Comparison of ENCODE assay signal across 13 mouse cellular contexts in the genomic region with DNA sequence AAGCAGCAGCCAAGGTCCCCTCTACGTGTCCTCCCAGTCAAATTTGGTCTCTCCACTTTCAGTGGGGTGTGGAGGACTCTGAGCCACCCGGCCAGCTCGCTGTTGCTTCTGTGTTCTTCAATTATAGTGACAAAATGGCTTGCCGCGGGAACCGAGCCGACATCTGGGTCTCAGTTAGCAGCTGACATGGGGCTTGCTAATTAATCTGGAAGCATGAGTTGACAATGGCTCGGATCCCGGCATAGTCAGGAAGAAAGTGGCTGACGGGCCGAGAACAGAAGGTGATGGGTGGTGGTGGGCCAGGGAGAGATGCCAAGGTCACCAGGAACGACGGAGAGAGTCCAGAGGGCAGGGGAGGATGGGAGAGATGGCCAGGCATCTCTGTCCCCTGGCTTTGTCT. TPM values are rescaled to one million over a fixed set of nuclear protein-coding genes. Genes with fewer than 3 reads are reported as not detected.
DNase-seq lines count a peak whose midpoint lies in the region; ATAC-seq and TF ChIP-seq lines count a peak whose summit lies in the region.
"Had no signal": no experiment of that assay in that cellular context is flagged by ENCODE, and none has a peak within 500 bp of the region (broad histone marks: within the 10 kb centered on the region; RNA-seq: fewer than 3 reads in every experiment).

No protein-coding gene starts in this region.

- no peak for ATAC-seq in midbrain, embryonic 16.5 days
- peak; percentile 46; the same call in 1 of the 2 replicates for ATAC-seq in forebrain, embryonic 13.5 days
- peak; percentile 52 for ATAC-seq in hindbrain, postnatal 0 days
- 0 out of 2 replicates have a peak, but pooled peaks have one; percentile 12 for ATAC-seq in neural tube, embryonic 14.5 days (ENCODE audit: low read depth)
- ATAC-seq in stomach, postnatal 0 days (ENCODE audit: low FRiP score, low TSS enrichment), result no peak
- ATAC-seq: intestine, postnatal 0 days had no signal

- no peak for TF ChIP-seq CTCF in hindbrain, postnatal 0 days (IDR thresholded peaks at IDR 0.05; ENCODE audit: low read depth)
- TF ChIP-seq CTCF in stomach, postnatal 0 days (IDR thresholded peaks at IDR 0.05; ENCODE audit: low read depth), result no peak

- TF ChIP-seq EP300 in stomach, postnatal 0 days (optimal IDR thresholded peaks at IDR 0.05), result no peak

- no peak for DNase-seq in midbrain, embryonic 10.5 days (ENCODE audit: low spot score)
- peak; percentile 84 for DNase-seq in hindbrain, postnatal 0 days (ENCODE audit: low spot score)
- no peak for DNase-seq in B cell, adult 2 months
- DNase-seq in stomach, postnatal 0 days (ENCODE audit: low spot score), result no peak
- no peak for DNase-seq in urinary bladder, postnatal 14 days (ENCODE audit: low spot score)
- DNase-seq: adrenal gland, postnatal 25 days; cerebellum, adult 11-12 months; liver, embryonic 13.5 days had no signal

- H3K4me1 ChIP-seq in midbrain, embryonic 10.5 days, result peaks cover 72% of the 10 kb centered on the region
- peaks cover 30% of the 10 kb centered on the region for H3K4me1 ChIP-seq in midbrain, embryonic 16.5 days (ENCODE audit: control insufficient read depth, insufficient read depth, low read length)
- peaks cover 76% of the 10 kb centered on the region for H3K4me1 ChIP-seq in forebrain, embryonic 13.5 days
- peaks cover 27% of the 10 kb centered on the region for H3K4me1 ChIP-seq in hindbrain, postnatal 0 days (ENCODE audit: insufficient read depth, low read length)
- H3K4me1 ChIP-seq in neural tube, embryonic 14.5 days (ENCODE audit: control insufficient read depth, insufficient read depth, low read length), result peaks cover 47% of the 10 kb centered on the region
- H3K4me1 ChIP-seq in stomach, postnatal 0 days (replicated peaks; ENCODE audit: control insufficient read depth, insufficient read depth), result no peaks in the 10 kb centered on the region
- H3K4me1 ChIP-seq: liver, embryonic 13.5 days had no signal

- no peak overlapping the region for H3K9ac ChIP-seq in midbrain, embryonic 16.5 days (ENCODE audit: low read depth, low read length)
- 0 out of 2 replicates have a peak overlapping the region, but pooled peaks have one; percentile 26 for H3K9ac ChIP-seq in forebrain, embryonic 13.5 days
- no peak overlapping the region for H3K9ac ChIP-seq in hindbrain, postnatal 0 days (replicated peaks; ENCODE audit: low read length)
- no peak overlapping the region for H3K9ac ChIP-seq in neural tube, embryonic 14.5 days (replicated peaks; ENCODE audit: low read depth, low read length)
- H3K9ac ChIP-seq in stomach, postnatal 0 days (ENCODE audit: low read length), result no peak overlapping the region
- H3K9ac ChIP-seq: liver, embryonic 13.5 days had no signal

- H3K36me3 ChIP-seq in midbrain, embryonic 10.5 days, result no peaks in the 10 kb centered on the region
- H3K36me3 ChIP-seq in midbrain, embryonic 16.5 days (ENCODE audit: control insufficient read depth, insufficient read depth, low read length), result no peaks in the 10 kb centered on the region
- no peaks in the 10 kb centered on the region for H3K36me3 ChIP-seq in forebrain, embryonic 13.5 days (ENCODE audit: poor library complexity, severe bottlenecking)
- H3K36me3 ChIP-seq in hindbrain, postnatal 0 days (ENCODE audit: insufficient read depth, low read length), result no peaks in the 10 kb centered on the region
- no peaks in the 10 kb centered on the region for H3K36me3 ChIP-seq in neural tube, embryonic 14.5 days (ENCODE audit: control insufficient read depth, insufficient read depth, low read length)
- no peaks in the 10 kb centered on the region for H3K36me3 ChIP-seq in stomach, postnatal 0 days (ENCODE audit: control insufficient read depth, insufficient read depth, low read length)
- H3K36me3 ChIP-seq: liver, embryonic 13.5 days had no signal

- WGBS in midbrain, embryonic 10.5 days, result 51% methylated on average over 13 of the region's 13 CpGs
- WGBS in midbrain, embryonic 16.5 days, result 20% methylated on average over 13 of the region's 13 CpGs
- 10% methylated on average over 13 of the region's 13 CpGs for WGBS in forebrain, embryonic 13.5 days
- WGBS in hindbrain, postnatal 0 days, result 14% methylated on average over 13 of the region's 13 CpGs
- WGBS in neural tube, embryonic 14.5 days, result 17% methylated on average over 13 of the region's 13 CpGs
- 49% methylated on average over 13 of the region's 13 CpGs for WGBS in stomach, postnatal 0 days

- H3K4me2 ChIP-seq in midbrain, embryonic 16.5 days (ENCODE audit: low read length), result no peak overlapping the region
- H3K4me2 ChIP-seq in forebrain, embryonic 13.5 days, result peak overlapping the region; percentile 2; the same call in 1 of the 2 replicates
- H3K4me2 ChIP-seq in hindbrain, postnatal 0 days (ENCODE audit: low read depth, low read length), result no peak overlapping the region
- no peak overlapping the region for H3K4me2 ChIP-seq in neural tube, embryonic 14.5 days (ENCODE audit: low read depth, low read length)
- H3K4me2 ChIP-seq in stomach, postnatal 0 days (replicated peaks; ENCODE audit: low read depth), result no peak overlapping the region
- H3K4me2 ChIP-seq: liver, embryonic 13.5 days had no signal

- H3K27ac ChIP-seq in midbrain, embryonic 10.5 days (replicated peaks), result peak overlapping the region; percentile 60
- no peak overlapping the region for H3K27ac ChIP-seq in midbrain, embryonic 16.5 days (ENCODE audit: low read length)
- H3K27ac ChIP-seq in forebrain, embryonic 13.5 days, result peak overlapping the region; percentile 83
- H3K27ac ChIP-seq in hindbrain, postnatal 0 days, result no peak overlapping the region
- peak overlapping the region; percentile 70 for H3K27ac ChIP-seq in neural tube, embryonic 14.5 days (ENCODE audit: low read depth, low read length)
- H3K27ac ChIP-seq in stomach, postnatal 0 days (replicated peaks), result no peak overlapping the region
- H3K27ac ChIP-seq: liver, embryonic 13.5 days; macrophage had no signal

- H3K4me3 ChIP-seq in midbrain, embryonic 10.5 days, result no peak overlapping the region
- H3K4me3 ChIP-seq in midbrain, embryonic 16.5 days (ENCODE audit: low read depth, low read length), result no peak overlapping the region
- H3K4me3 ChIP-seq in forebrain, embryonic 13.5 days, result no peak overlapping the region
- no peak overlapping the region for H3K4me3 ChIP-seq in hindbrain, postnatal 0 days (ENCODE audit: low read length)
- H3K4me3 ChIP-seq in neural tube, embryonic 14.5 days (ENCODE audit: low read depth, low read length), result no peak overlapping the region
- H3K4me3 ChIP-seq in stomach, postnatal 0 days (ENCODE audit: low read depth, low read length), result no peak overlapping the region
- H3K4me3 ChIP-seq: liver, embryonic 13.5 days had no signal

- H3K27me3 ChIP-seq in midbrain, embryonic 10.5 days (ENCODE audit: low read depth, poor library complexity, severe bottlenecking), result peaks cover 91% of the 10 kb centered on the region
- H3K27me3 ChIP-seq in midbrain, embryonic 16.5 days (ENCODE audit: control insufficient read depth, insufficient read depth, low read depth, low read length), result no peaks in the 10 kb centered on the region
- no peaks in the 10 kb centered on the region for H3K27me3 ChIP-seq in forebrain, embryonic 13.5 days
- H3K27me3 ChIP-seq in hindbrain, postnatal 0 days (ENCODE audit: insufficient read depth, low read length), result no peaks in the 10 kb centered on the region
- no peaks in the 10 kb centered on the region for H3K27me3 ChIP-seq in neural tube, embryonic 14.5 days (ENCODE audit: control insufficient read depth, insufficient read depth, low read length)
- no peaks in the 10 kb centered on the region for H3K27me3 ChIP-seq in stomach, postnatal 0 days (ENCODE audit: control insufficient read depth, insufficient read depth, low read length)
- H3K27me3 ChIP-seq: liver, embryonic 13.5 days had no signal

- no peaks in the 10 kb centered on the region for H3K9me3 ChIP-seq in midbrain, embryonic 10.5 days (replicated peaks)
- no peaks in the 10 kb centered on the region for H3K9me3 ChIP-seq in midbrain, embryonic 16.5 days (replicated peaks; ENCODE audit: control insufficient read depth, low read length, poor library complexity, severe bottlenecking)
- no peaks in the 10 kb centered on the region for H3K9me3 ChIP-seq in forebrain, embryonic 13.5 days (replicated peaks)
- H3K9me3 ChIP-seq in hindbrain, postnatal 0 days (ENCODE audit: low read length), result no peaks in the 10 kb centered on the region
- no peaks in the 10 kb centered on the region for H3K9me3 ChIP-seq in neural tube, embryonic 14.5 days (ENCODE audit: control insufficient read depth, low read length)
- no peaks in the 10 kb centered on the region for H3K9me3 ChIP-seq in stomach, postnatal 0 days (ENCODE audit: control insufficient read depth, low read length)
- H3K9me3 ChIP-seq: liver, embryonic 13.5 days had no signal

RNA-seq across cellular contexts. Expression of gene Slit1, which starts 55.2 kb away (rescaled TPM):
- polyA plus RNA-seq in midbrain, embryonic 10.5 days (2016; fragmentation: Nextera tagmentation; extraction: Ambion mirVana), result 12.8 and 13.4 TPM in 2 replicates
- 18.2 and 21.4 TPM in 2 replicates for polyA plus RNA-seq in midbrain, embryonic 16.5 days (2015; fragmentation: Nextera tagmentation; extraction: Ambion mirVana)
- polyA plus RNA-seq in forebrain, embryonic 13.5 days (2015; fragmentation: Nextera tagmentation; extraction: Ambion mirVana), result 13.9 and 14.4 TPM in 2 replicates
- total RNA-seq in hindbrain, postnatal 0 days (2014; rRNA removed), result 69.2 and 78.5 TPM in 2 replicates
- polyA plus RNA-seq in hindbrain, postnatal 0 days (2015; fragmentation: Nextera tagmentation; extraction: Ambion mirVana), result 10.8 and 13.3 TPM in 2 replicates
- polyA plus RNA-seq in neural tube, embryonic 14.5 days (2014; fragmentation: Nextera tagmentation; extraction: Ambion mirVana), result 38.5 and 53.5 TPM in 2 replicates
- polyA plus RNA-seq in stomach, postnatal 0 days (2015; fragmentation: Nextera tagmentation; extraction: Ambion mirVana), result 0.25 and 0.28 TPM in 2 replicates

Comparison
In these comparisons a context has a peak if more than half of its experiments do, and no peak if none do; other contexts are left out.
1. H3K27ac ChIP-seq: peak in midbrain, embryonic 10.5 days (single experiment), forebrain, embryonic 13.5 days (single experiment) and neural tube, embryonic 14.5 days (single experiment); none in midbrain, embryonic 16.5 days (single experiment), hindbrain, postnatal 0 days (single experiment) and stomach, postnatal 0 days (single experiment).
2. ATAC-seq: peak in forebrain, embryonic 13.5 days (single experiment), hindbrain, postnatal 0 days (single experiment) and neural tube, embryonic 14.5 days (single experiment); none in midbrain, embryonic 16.5 days (single experiment) and stomach, postnatal 0 days (single experiment).